Mouse (Mus musculus): ENCODE results near the gene Pdilt.

Pdilt gene

GRCm38 (mm10) chr7:119511143-119511542 is 12.1 kb downstream of the Pdilt start:
- peak in 1 of 2 experiments; percentile 16 for DNase-seq

- DNase-seq, result no peak
Measured at GRCm38 (mm10) chr7:119490041-119490780, 33.1 kb downstream of the Pdilt start.

GRCm38 (mm10) chr7:119486683-119487082 is 36.6 kb downstream of the Pdilt start:
- no peak for DNase-seq

GRCm38 (mm10) chr7:119484154-119484553 is 39.1 kb downstream of the Pdilt start:
- no peak for DNase-seq

GRCm38 (mm10) chr7:119479256-119479655 is 44.0 kb downstream of the Pdilt start, which contains the start of gene Umod:
TSS of gene Umod (minus strand) at chr7:119479282.
- no peak for DNase-seq

- peak; percentile 9 to 39 for DNase-seq
Measured at GRCm38 (mm10) chr7:119476500-119477389, 46.5 kb downstream of the Pdilt start.

GRCm38 (mm10) chr7:119459185-119459584 is 64.1 kb downstream of the Pdilt start, which contains the start of gene Gp2:
TSS of gene Gp2 (minus strand) at chr7:119459285.
- DNase-seq, result no peak

GRCm38 (mm10) chr7:119454192-119454591 is 69.1 kb downstream of the Pdilt start:
- DNase-seq, result no peak

- DNase-seq, result peak; percentile 63 to 65
Measured at GRCm38 (mm10) chr7:119443849-119444248, 79.4 kb downstream of the Pdilt start.

GRCm38 (mm10) chr7:119441938-119442337 is 81.4 kb downstream of the Pdilt start:
- no peak for DNase-seq
